Mouse (Mus musculus) C2C12 (cell line): Measurements from ENCODE around the gene Ring1. TPM values are rescaled to one million over a fixed set of nuclear protein-coding genes. Genes with fewer than 3 reads are reported as not detected.

Experiments
- H3K27me3 ChIP-seq: one replicate; pipeline ENCODE4 v1.6.1; 2011; ENCODE audit not compliant: control insufficient read depth, insufficient read depth, insufficient read length
- H3K36me3 ChIP-seq: one replicate; pipeline ENCODE4 v1.6.1; 2011; ENCODE audit not compliant: control insufficient read depth, insufficient read depth
- H3K4me3 ChIP-seq: one replicate; pipeline ENCODE4 v1.5.1; 2011; ENCODE audit warnings: mild to moderate bottlenecking, control low read depth; ENCODE audit not compliant: poor library complexity, insufficient read depth, severe bottlenecking
- H3K79me2 ChIP-seq: one replicate; pipeline ENCODE4 v1.6.1; 2011; ENCODE audit not compliant: control insufficient read depth, insufficient read depth
- H3K79me3 ChIP-seq: one replicate; pipeline ENCODE4 v1.6.1; 2011; ENCODE audit warnings: low read depth, control low read depth
- H3ac ChIP-seq: one replicate; pipeline ENCODE3; 2011; ENCODE audit warnings: low read depth; ENCODE audit not compliant: control insufficient read depth, insufficient read length
- CEBPB ChIP-seq: IDR thresholded peaks from one replicate; pipeline ENCODE4 v1.6.1; 2011; ENCODE audit warnings: low read depth, mild to moderate bottlenecking, control low read depth, moderate library complexity
- CTCF ChIP-seq: IDR thresholded peaks from one replicate; pipeline ENCODE4 v1.5.1; 2011; ENCODE audit not compliant: control insufficient read depth, insufficient read depth, insufficient read length
- FOSL1 ChIP-seq: IDR thresholded peaks from one replicate; pipeline ENCODE4 v1.8.0; 2011; ENCODE audit warnings: mild to moderate bottlenecking, low read length; ENCODE audit not compliant: poor library complexity, insufficient read depth, severe bottlenecking
- MAX ChIP-seq: IDR thresholded peaks from one replicate; pipeline ENCODE4 v1.6.1; 2011; ENCODE audit warnings: mild to moderate bottlenecking, control low read depth
- MYOD1 ChIP-seq: IDR thresholded peaks from one replicate; pipeline ENCODE4 v1.6.1; 2011; ENCODE audit warnings: low read depth; ENCODE audit not compliant: control insufficient read depth, insufficient read length
- MYOG ChIP-seq: IDR thresholded peaks from one replicate; pipeline ENCODE4 v1.6.1; 2011; ENCODE audit not compliant: control insufficient read depth, insufficient read length; ENCODE audit errors: extremely low read depth
- USF1 ChIP-seq: IDR thresholded peaks from one replicate; pipeline ENCODE4 v1.6.1; 2011; ENCODE audit warnings: low read depth, mild to moderate bottlenecking, control low read depth, moderate library complexity
- polyA plus RNA-seq: library from polyadenylated mRNA; unstranded; fragments of >200 nt; fragmentation: generic; extraction: Trizol; gene quantifications from one replicate; pipeline ENCODE4 v1.2.1, GENCODE M21; 2012; ENCODE audit warnings: missing spikeins

Gene Ring1
- polyA plus RNA-seq, 1 experiment: 26.8 TPM

DNA sequence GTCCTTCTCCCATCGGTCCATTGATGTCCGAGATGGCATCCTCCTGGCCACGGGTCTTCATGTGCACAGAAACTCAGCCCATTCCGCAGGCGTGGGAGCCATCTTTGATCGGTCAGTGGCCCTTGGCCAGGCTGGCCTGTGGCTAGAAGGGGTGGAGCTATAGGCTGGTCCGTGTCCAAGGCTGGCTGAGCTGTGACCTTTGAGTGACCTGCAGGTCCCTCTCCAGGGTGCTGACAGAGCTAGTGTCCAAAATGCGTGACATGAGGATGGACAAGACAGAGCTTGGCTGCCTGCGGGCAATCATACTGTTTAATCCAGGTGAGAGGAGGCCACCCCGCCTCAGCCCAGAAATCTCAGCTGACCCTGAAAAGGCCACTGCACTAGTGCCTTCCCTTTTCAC, 12.2 kb upstream of the Ring1 start:
- no peaks in the 10 kb centered on the region for H3K27me3 ChIP-seq
- H3K79me2 ChIP-seq: peaks cover 26% of the 10 kb centered on the region
- H3K4me3 ChIP-seq: no peak overlapping the region
- H3ac ChIP-seq: no peak overlapping the region
- TF ChIP-seq MAX (no peak), USF1 (no peak)
- H3K36me3 ChIP-seq: peaks cover 25% of the 10 kb centered on the region
- H3K79me3 ChIP-seq: peaks cover 6% of the 10 kb centered on the region

DNA sequence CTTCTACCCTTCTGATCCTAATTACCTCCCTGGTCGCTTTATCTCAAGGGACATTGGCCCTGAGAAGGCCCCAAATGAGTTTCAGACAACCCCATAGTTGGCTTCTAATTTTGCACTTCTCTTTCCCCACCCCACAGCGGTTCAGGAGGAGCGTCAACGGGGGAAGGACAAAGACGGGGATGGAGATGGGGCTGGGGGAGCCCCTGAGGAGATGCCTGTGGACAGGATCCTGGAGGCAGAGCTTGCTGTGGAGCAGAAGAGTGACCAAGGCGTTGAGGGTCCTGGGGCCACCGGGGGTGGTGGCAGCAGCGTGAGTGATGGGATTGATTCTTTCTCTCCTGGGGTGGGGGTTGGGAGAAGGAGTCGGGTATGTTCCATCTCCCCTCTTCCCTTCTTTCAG, 11.0 kb upstream of the Ring1 start:
- Histone ChIP-seq H3K4me3 (no peak overlapping the region), H3K79me3 (peaks cover 14% of the 10 kb centered on the region), H3ac (no peak overlapping the region), H3K36me3 (peaks cover 25% of the 10 kb centered on the region), H3K27me3 (no peaks in the 10 kb centered on the region), H3K79me2 (peaks cover 35% of the 10 kb centered on the region)
- no peak for TF ChIP-seq USF1
- no peak for TF ChIP-seq CEBPB

DNA sequence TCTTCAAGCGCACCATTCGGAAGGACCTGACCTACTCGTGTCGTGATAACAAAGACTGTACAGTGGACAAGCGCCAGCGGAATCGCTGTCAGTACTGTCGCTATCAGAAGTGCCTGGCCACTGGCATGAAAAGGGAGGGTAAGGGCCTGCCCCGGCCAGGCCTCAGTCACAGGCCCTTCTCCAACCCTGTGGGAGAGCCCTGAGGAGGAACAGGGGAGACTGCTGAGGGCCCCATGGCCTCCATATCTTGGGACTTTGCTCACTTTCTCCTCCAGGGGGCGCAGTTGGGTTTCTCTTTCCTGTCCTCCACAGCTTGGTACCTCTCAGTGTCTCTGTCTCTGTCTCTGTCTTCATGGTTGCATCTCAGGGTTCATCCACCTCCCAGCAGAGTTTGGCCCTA, 9.6 kb upstream of the Ring1 start:
- H3K27me3 ChIP-seq: no peaks in the 10 kb centered on the region
- TF ChIP-seq CTCF (peak; percentile 38), USF1 (no peak)
- peaks cover 38% of the 10 kb centered on the region for H3K36me3 ChIP-seq
- H3ac ChIP-seq: no peak overlapping the region
- peaks cover 49% of the 10 kb centered on the region for H3K79me2 ChIP-seq
- H3K79me3 ChIP-seq: peaks cover 29% of the 10 kb centered on the region
- no peak overlapping the region for H3K4me3 ChIP-seq

DNA sequence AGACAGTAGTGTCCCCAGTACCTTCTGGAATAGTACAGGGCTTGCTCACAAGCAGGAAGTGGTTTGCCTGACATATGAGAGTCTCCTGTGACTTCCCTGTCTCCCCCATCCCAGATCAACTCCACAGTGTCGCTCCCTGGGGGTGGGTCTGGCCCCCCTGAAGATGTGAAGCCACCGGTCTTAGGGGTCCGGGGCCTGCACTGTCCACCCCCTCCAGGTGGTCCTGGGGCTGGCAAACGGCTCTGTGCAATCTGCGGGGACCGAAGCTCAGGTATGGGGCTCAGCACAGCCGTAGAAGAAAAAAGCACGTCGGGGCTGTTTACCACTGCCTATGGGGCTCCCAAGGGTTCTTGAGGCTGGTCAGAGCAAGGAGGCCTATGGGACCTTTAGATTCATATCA, 9.0 kb upstream of the Ring1 start:
- Histone ChIP-seq H3ac (peak overlapping the region; percentile 91), H3K79me3 (peaks cover 32% of the 10 kb centered on the region), H3K27me3 (no peaks in the 10 kb centered on the region), H3K36me3 (peaks cover 44% of the 10 kb centered on the region), H3K79me2 (peaks cover 55% of the 10 kb centered on the region), H3K4me3 (peak overlapping the region; percentile 15)
- no peak for TF ChIP-seq CEBPB
- no peak for TF ChIP-seq MAX
- TF ChIP-seq MYOG: no peak
- no peak for TF ChIP-seq USF1
- TF ChIP-seq FOSL1: no peak
- no peak for TF ChIP-seq MYOD1
- no peak for TF ChIP-seq CTCF

DNA sequence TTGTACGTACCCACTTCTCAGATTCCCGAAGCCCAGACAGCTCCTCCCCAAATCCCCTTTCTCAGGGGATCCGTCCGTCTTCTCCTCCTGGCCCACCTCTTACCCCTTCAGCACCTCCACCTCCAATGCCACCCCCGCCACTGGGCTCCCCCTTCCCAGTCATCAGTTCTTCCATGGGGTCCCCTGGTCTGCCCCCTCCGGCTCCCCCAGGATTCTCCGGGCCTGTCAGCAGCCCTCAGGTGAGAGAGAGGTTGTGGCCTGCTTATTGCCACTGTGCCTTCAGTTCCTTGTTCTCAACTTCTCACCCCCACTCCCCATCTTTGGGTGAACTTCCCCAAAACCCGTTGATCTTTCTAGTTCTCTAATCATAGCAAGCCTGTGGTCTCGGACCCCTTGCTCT, 8.3 kb upstream of the Ring1 start:
- peak overlapping the region; percentile 91 for H3ac ChIP-seq
- TF ChIP-seq FOSL1 (no peak), CTCF (no peak), MYOG (no peak), MYOD1 (no peak), USF1 (no peak), MAX (no peak), CEBPB (no peak)
- H3K36me3 ChIP-seq: peaks cover 48% of the 10 kb centered on the region
- H3K27me3 ChIP-seq: no peaks in the 10 kb centered on the region
- H3K79me2 ChIP-seq: peaks cover 57% of the 10 kb centered on the region
- peak overlapping the region; percentile 96 for H3K4me3 ChIP-seq
- H3K79me3 ChIP-seq: peaks cover 32% of the 10 kb centered on the region

DNA sequence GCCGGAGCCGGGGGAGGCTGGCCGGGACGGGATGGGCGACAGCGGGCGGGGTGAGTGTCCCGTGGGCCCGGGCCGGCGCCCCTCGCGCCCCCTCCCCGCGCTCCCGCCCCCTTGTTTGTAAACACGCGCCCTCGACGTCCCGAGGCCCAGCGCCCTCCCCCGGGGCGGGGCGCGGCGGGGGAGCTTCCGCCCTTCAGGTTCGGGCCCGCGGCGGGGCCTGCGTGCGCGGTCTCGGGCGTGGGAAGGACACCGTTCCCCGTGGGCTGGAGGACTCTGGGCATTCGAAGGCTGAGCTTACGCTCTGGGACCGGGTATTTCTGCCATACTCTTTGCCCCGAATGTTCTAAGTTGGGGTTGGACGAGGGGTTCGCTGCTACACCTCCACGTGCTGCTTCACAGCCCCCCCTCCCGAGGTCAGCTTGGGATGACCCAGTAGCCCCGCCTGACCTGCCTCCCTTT, 7.7 kb upstream of the Ring1 start:
- Histone ChIP-seq H3K79me2 (peaks cover 57% of the 10 kb centered on the region), H3K36me3 (peaks cover 42% of the 10 kb centered on the region), H3K27me3 (no peaks in the 10 kb centered on the region), H3K79me3 (peaks cover 32% of the 10 kb centered on the region), H3ac (peak overlapping the region; percentile 91), H3K4me3 (peak overlapping the region; percentile 96)
- TF ChIP-seq USF1: no peak
- TF ChIP-seq CTCF: no peak
- TF ChIP-seq CEBPB: no peak
- peak; percentile 73 for TF ChIP-seq MAX
- no peak for TF ChIP-seq MYOG
- TF ChIP-seq FOSL1: no peak
- TF ChIP-seq MYOD1: no peak
